Mouse (Mus musculus): ENCODE results near the gene Ctnnbl1. TPM values are rescaled to one million over a fixed set of nuclear protein-coding genes. Genes with fewer than 3 reads are reported as not detected.

Ctnnbl1 gene
- polyA plus RNA-seq, 1 experiment from 2014 or later = 47.4 TPM

- no peak overlapping the region for H3K4me3 ChIP-seq (replicated peaks)
- no peak overlapping the region for H3K9ac ChIP-seq
- no peaks in the 10 kb centered on the region for H3K9me3 ChIP-seq
- H3K4me2 ChIP-seq (replicated peaks) = no peak overlapping the region
- H3K27me3 ChIP-seq (replicated peaks) = no peaks in the 10 kb centered on the region
- no peak overlapping the region for H3K27ac ChIP-seq
- 62% methylated on average over 6 of the region's 6 CpGs for whole genome bisulfite sequencing
- no peaks in the 10 kb centered on the region for H3K36me3 ChIP-seq
- ATAC-seq = no peak
- 0 out of 2 replicates have a peak, but pooled peaks cover 4% of the 10 kb centered on the region for H3K4me1 ChIP-seq (replicated peaks)
Observed at GRCm38 (mm10) chr2:157712677-157713076, 24.5 kb upstream of the Ctnnbl1 start.

GRCm38 (mm10) chr2:157715586-157716191 is 21.5 kb upstream of the Ctnnbl1 start:
- H3K9ac ChIP-seq = no peak overlapping the region
- H3K27me3 ChIP-seq (replicated peaks) = no peaks in the 10 kb centered on the region
- 0 out of 2 replicates have a peak, but pooled peaks cover 4% of the 10 kb centered on the region for H3K4me1 ChIP-seq (replicated peaks)
- no peak overlapping the region for H3K4me2 ChIP-seq (replicated peaks)
- no peak for ATAC-seq
- no peaks in the 10 kb centered on the region for H3K36me3 ChIP-seq
- H3K9me3 ChIP-seq = no peaks in the 10 kb centered on the region
- no peak overlapping the region for H3K27ac ChIP-seq
- H3K4me3 ChIP-seq (replicated peaks) = no peak overlapping the region
- WGBS = 42% methylated on average over 12 of the region's 12 CpGs

- Histone ChIP-seq H3K4me2 (replicated peaks) (no peak overlapping the region), H3K9me3 (no peaks in the 10 kb centered on the region), H3K36me3 (no peaks in the 10 kb centered on the region), H3K4me1 (replicated peaks) (0 out of 2 replicates have a peak, but pooled peaks cover 4% of the 10 kb centered on the region), H3K4me3 (replicated peaks) (no peak overlapping the region), H3K27ac (no peak overlapping the region), H3K27me3 (replicated peaks) (no peaks in the 10 kb centered on the region), H3K9ac (no peak overlapping the region)
- ATAC-seq = no peak
- 46% methylated on average over 4 of the region's 4 CpGs for WGBS
Observed at GRCm38 (mm10) chr2:157718441-157718840, 18.8 kb upstream of the Ctnnbl1 start.

GRCm38 (mm10) chr2:157723883-157724573 is 13.2 kb upstream of the Ctnnbl1 start:
- H3K9me3 ChIP-seq = no peaks in the 10 kb centered on the region
- H3K36me3 ChIP-seq = no peaks in the 10 kb centered on the region
- H3K4me3 ChIP-seq (replicated peaks) = no peak overlapping the region
- no peak overlapping the region for H3K4me2 ChIP-seq (replicated peaks)
- H3K27me3 ChIP-seq (replicated peaks) = no peaks in the 10 kb centered on the region
- H3K4me1 ChIP-seq (replicated peaks) = no peaks in the 10 kb centered on the region
- 0 out of 2 replicates have a peak overlapping the region, but pooled peaks have one; percentile 27 for H3K27ac ChIP-seq
- no peak overlapping the region for H3K9ac ChIP-seq
- peak; percentile 41 for ATAC-seq
- 62% methylated on average over 8 of the region's 8 CpGs for WGBS

GRCm38 (mm10) chr2:157724574-157724914 is 12.7 kb upstream of the Ctnnbl1 start:
- Histone ChIP-seq H3K36me3 (no peaks in the 10 kb centered on the region), H3K27me3 (replicated peaks) (no peaks in the 10 kb centered on the region), H3K9me3 (no peaks in the 10 kb centered on the region), H3K4me2 (replicated peaks) (no peak overlapping the region), H3K4me1 (replicated peaks) (no peaks in the 10 kb centered on the region), H3K27ac (no peak overlapping the region), H3K4me3 (replicated peaks) (no peak overlapping the region), H3K9ac (no peak overlapping the region)
- 47% methylated on average over 5 of the region's 5 CpGs for WGBS
- ATAC-seq = no peak

- Histone ChIP-seq H3K4me3 (replicated peaks) (no peak overlapping the region), H3K9me3 (no peaks in the 10 kb centered on the region), H3K4me1 (replicated peaks) (no peaks in the 10 kb centered on the region), H3K27me3 (replicated peaks) (no peaks in the 10 kb centered on the region), H3K4me2 (replicated peaks) (no peak overlapping the region), H3K36me3 (no peaks in the 10 kb centered on the region), H3K27ac (no peak overlapping the region), H3K9ac (no peak overlapping the region)
- WGBS = 76% methylated on average over 7 of the region's 7 CpGs
- ATAC-seq = no peak
Observed at GRCm38 (mm10) chr2:157744619-157745018, 7.4 kb downstream of the Ctnnbl1 start.

- 99% methylated on average over 4 of the region's 4 CpGs for whole genome bisulfite sequencing
- no peak overlapping the region for H3K4me3 ChIP-seq (replicated peaks)
- no peak overlapping the region for H3K9ac ChIP-seq
- no peak overlapping the region for H3K27ac ChIP-seq
- ATAC-seq = no peak
- H3K27me3 ChIP-seq (replicated peaks) = no peaks in the 10 kb centered on the region
- H3K4me2 ChIP-seq (replicated peaks) = no peak overlapping the region
- no peaks in the 10 kb centered on the region for H3K9me3 ChIP-seq
- H3K36me3 ChIP-seq = no peaks in the 10 kb centered on the region
- peaks cover 3% of the 10 kb centered on the region for H3K4me1 ChIP-seq (replicated peaks)
Observed at GRCm38 (mm10) chr2:157745735-157746134, 8.5 kb downstream of the Ctnnbl1 start.

- Histone ChIP-seq H3K9me3 (no peaks in the 10 kb centered on the region), H3K4me1 (replicated peaks) (peaks cover 11% of the 10 kb centered on the region), H3K4me3 (replicated peaks) (no peak overlapping the region), H3K9ac (no peak overlapping the region), H3K36me3 (no peaks in the 10 kb centered on the region), H3K27ac (no peak overlapping the region), H3K4me2 (replicated peaks) (no peak overlapping the region), H3K27me3 (replicated peaks) (no peaks in the 10 kb centered on the region)
- WGBS = 60% methylated on average over 9 of the region's 9 CpGs
- no peak for ATAC-seq
Observed at GRCm38 (mm10) chr2:157746558-157746957, 9.4 kb downstream of the Ctnnbl1 start.

GRCm38 (mm10) chr2:157747989-157748388 is 10.8 kb downstream of the Ctnnbl1 start:
- WGBS = 69% methylated on average over 2 of the region's 2 CpGs
- H3K27ac ChIP-seq = no peak overlapping the region
- ATAC-seq = no peak
- H3K36me3 ChIP-seq = no peaks in the 10 kb centered on the region
- peaks cover 15% of the 10 kb centered on the region for H3K4me1 ChIP-seq (replicated peaks)
- no peak overlapping the region for H3K4me3 ChIP-seq (replicated peaks)
- H3K9ac ChIP-seq = no peak overlapping the region
- H3K9me3 ChIP-seq = no peaks in the 10 kb centered on the region
- H3K4me2 ChIP-seq (replicated peaks) = no peak overlapping the region
- no peaks in the 10 kb centered on the region for H3K27me3 ChIP-seq (replicated peaks)

- Histone ChIP-seq H3K36me3 (no peaks in the 10 kb centered on the region), H3K27ac (no peak overlapping the region), H3K9me3 (no peaks in the 10 kb centered on the region), H3K4me2 (replicated peaks) (no peak overlapping the region), H3K9ac (no peak overlapping the region), H3K4me1 (replicated peaks) (peaks cover 15% of the 10 kb centered on the region), H3K27me3 (replicated peaks) (no peaks in the 10 kb centered on the region), H3K4me3 (replicated peaks) (no peak overlapping the region)
- 79% methylated on average over 8 of the region's 8 CpGs for WGBS
- ATAC-seq = no peak
Observed at GRCm38 (mm10) chr2:157750481-157750880, 13.3 kb downstream of the Ctnnbl1 start.

- WGBS = 59% methylated on average over 12 of the region's 12 CpGs
- H3K4me2 ChIP-seq (replicated peaks) = 0 out of 2 replicates have a peak overlapping the region, but pooled peaks have one; percentile 9
- no peak for ATAC-seq
- H3K27ac ChIP-seq = peak overlapping the region; percentile 18; the same call in 1 of the 2 replicates
- H3K4me3 ChIP-seq (replicated peaks) = no peak overlapping the region
- no peak overlapping the region for H3K9ac ChIP-seq
- no peaks in the 10 kb centered on the region for H3K9me3 ChIP-seq
- H3K4me1 ChIP-seq (replicated peaks) = peaks cover 15% of the 10 kb centered on the region
- H3K36me3 ChIP-seq = no peaks in the 10 kb centered on the region
- H3K27me3 ChIP-seq (replicated peaks) = no peaks in the 10 kb centered on the region
Observed at GRCm38 (mm10) chr2:157750926-157751588, 13.9 kb downstream of the Ctnnbl1 start.

GRCm38 (mm10) chr2:157751589-157752373 is 14.6 kb downstream of the Ctnnbl1 start:
- peak; percentile 56 for ATAC-seq
- H3K4me3 ChIP-seq (replicated peaks) = no peak overlapping the region
- 63% methylated on average over 22 of the region's 22 CpGs for WGBS
- 0 out of 2 replicates have a peak overlapping the region, but pooled peaks have one; percentile 9 for H3K4me2 ChIP-seq (replicated peaks)
- peak overlapping the region; percentile 18; the same call in 1 of the 2 replicates for H3K27ac ChIP-seq
- no peaks in the 10 kb centered on the region for H3K36me3 ChIP-seq
- no peaks in the 10 kb centered on the region for H3K27me3 ChIP-seq (replicated peaks)
- no peak overlapping the region for H3K9ac ChIP-seq
- peaks cover 15% of the 10 kb centered on the region for H3K4me1 ChIP-seq (replicated peaks)
- no peaks in the 10 kb centered on the region for H3K9me3 ChIP-seq
